In genomic region chr11:100145104-100145503, GRCm38 (mm10) we compare ENCODE assay signal across 10 mouse cellular contexts. TPM values are rescaled to one million over a fixed set of nuclear protein-coding genes. Genes with fewer than 3 reads are reported as not detected.
DNase-seq lines count a peak whose midpoint lies in the region; ATAC-seq lines count a peak whose summit lies in the region.
"Had no signal": no experiment of that assay in that cellular context is flagged by ENCODE, and none has a peak within 500 bp of the region (broad histone marks: within the 10 kb centered on the region; RNA-seq: fewer than 3 reads in every experiment).

No protein-coding gene starts in this region.

- peak overlapping the region; percentile 42 to 67 for H3K4me3 ChIP-seq in heart, embryonic 14.5 days (ENCODE audit: control insufficient read depth in 1 of 2, insufficient read depth in 1 of 2, low read depth in 1 of 2, low read length in 2 of 2)
- H3K4me3 ChIP-seq in hindbrain, embryonic 16.5 days (ENCODE audit: low read length) = peak overlapping the region; percentile 27
- peak overlapping the region; percentile 26 for H3K4me3 ChIP-seq in liver, embryonic 11.5 days (ENCODE audit: low read depth, low read length)
- H3K4me3 ChIP-seq in neural tube, embryonic 13.5 days = peak overlapping the region; percentile 14
- H3K4me3 ChIP-seq: megakaryocyte, embryonic 14.5 days had no signal

- peak overlapping the region; percentile 85 for H3K4me2 ChIP-seq in heart, embryonic 14.5 days (ENCODE audit: low read length)
- peak overlapping the region; percentile 57 for H3K4me2 ChIP-seq in hindbrain, embryonic 16.5 days (ENCODE audit: low read length)
- peak overlapping the region; percentile 57 for H3K4me2 ChIP-seq in liver, embryonic 11.5 days
- H3K4me2 ChIP-seq in neural tube, embryonic 13.5 days = peak overlapping the region; percentile 42

- H3K9ac ChIP-seq in heart, embryonic 14.5 days (ENCODE audit: low read length) = peak overlapping the region; percentile 65
- no peak overlapping the region for H3K9ac ChIP-seq in hindbrain, embryonic 16.5 days (ENCODE audit: low read depth, low read length)
- H3K9ac ChIP-seq in liver, embryonic 11.5 days (ENCODE audit: low read depth, low read length) = no peak overlapping the region
- H3K9ac ChIP-seq in neural tube, embryonic 13.5 days = no peak overlapping the region

- H3K9me3 ChIP-seq in heart, embryonic 14.5 days (ENCODE audit: control insufficient read depth, low read length) = no peaks in the 10 kb centered on the region
- H3K9me3 ChIP-seq in hindbrain, embryonic 16.5 days (ENCODE audit: control insufficient read depth, low read length) = no peaks in the 10 kb centered on the region
- H3K9me3 ChIP-seq in liver, embryonic 11.5 days (ENCODE audit: control insufficient read depth, low read length) = no peaks in the 10 kb centered on the region
- H3K9me3 ChIP-seq in neural tube, embryonic 13.5 days = no peaks in the 10 kb centered on the region

- WGBS in heart, embryonic 14.5 days = 1% methylated on average over 20 of the region's 20 CpGs
- 1% methylated on average over 20 of the region's 20 CpGs for WGBS in hindbrain, embryonic 16.5 days
- 5% methylated on average over 20 of the region's 20 CpGs for WGBS in liver, embryonic 11.5 days
- WGBS in neural tube, embryonic 13.5 days = under 1% methylated on average over 20 of the region's 20 CpGs

- no peak for ATAC-seq in heart, embryonic 14.5 days (ENCODE audit: insufficient number of reproducible peaks, insufficient read depth, low FRiP score, low read depth)
- no peak for ATAC-seq in hindbrain, embryonic 16.5 days
- ATAC-seq in liver, embryonic 11.5 days (replicated peaks; ENCODE audit: low FRiP score) = 0 out of 2 replicates have a peak, but pooled peaks have one; percentile 41
- no peak for ATAC-seq in neural tube, embryonic 13.5 days (ENCODE audit: low read depth)

- peaks cover 5% of the 10 kb centered on the region; the same call in 1 of the 2 replicates for H3K36me3 ChIP-seq in heart, embryonic 14.5 days (ENCODE audit: control insufficient read depth, insufficient read depth, low read length)
- H3K36me3 ChIP-seq in hindbrain, embryonic 16.5 days (ENCODE audit: control insufficient read depth, insufficient read depth, low read length) = no peaks in the 10 kb centered on the region
- no peaks in the 10 kb centered on the region for H3K36me3 ChIP-seq in liver, embryonic 11.5 days (ENCODE audit: control insufficient read depth, insufficient read depth, low read length)
- H3K36me3 ChIP-seq in neural tube, embryonic 13.5 days = no peaks in the 10 kb centered on the region

- H3K27ac ChIP-seq in heart, embryonic 14.5 days (replicated peaks in 1 of 2; ENCODE audit: control insufficient read depth in 1 of 2, insufficient read depth in 1 of 2, low read depth in 2 of 2, low read length in 2 of 2) = peak overlapping the region; percentile 32 to 38; a peak in 2 of 4 replicates
- H3K27ac ChIP-seq in hindbrain, embryonic 16.5 days (ENCODE audit: low read depth, low read length) = no peak overlapping the region
- H3K27ac ChIP-seq in liver, embryonic 11.5 days (ENCODE audit: low read depth, low read length) = no peak overlapping the region
- H3K27ac ChIP-seq in neural tube, embryonic 13.5 days (replicated peaks) = no peak overlapping the region

- intact Hi-C loops in heart, postnatal 10 days (cut with DNase I) = no loop called here

- no peaks in the 10 kb centered on the region; the same call in 1 of the 2 replicates for H3K27me3 ChIP-seq in heart, embryonic 14.5 days (ENCODE audit: control insufficient read depth, insufficient read depth, low read length)
- H3K27me3 ChIP-seq in hindbrain, embryonic 16.5 days (replicated peaks; ENCODE audit: control insufficient read depth, insufficient read depth, low read length) = peaks cover 24% of the 10 kb centered on the region
- peaks cover 24% of the 10 kb centered on the region for H3K27me3 ChIP-seq in liver, embryonic 11.5 days (replicated peaks; ENCODE audit: control insufficient read depth, insufficient read depth, low read length)
- H3K27me3 ChIP-seq in neural tube, embryonic 13.5 days = peaks cover 46% of the 10 kb centered on the region

- no peak for DNase-seq in heart, postnatal 10 days
- no peak for DNase-seq in liver, embryonic 11.5 days (ENCODE audit: low spot score)
- DNase-seq in spleen, postnatal 36 days (ENCODE audit: low spot score in 2 of 2) = no peak
- DNase-seq in embryo, embryonic 10.5 days (ENCODE audit: low spot score) = no peak
- DNase-seq in spleen, postnatal 14 days (ENCODE audit: low spot score in 2 of 2) = no peak
- DNase-seq: cerebellum, adult 11-12 months had no signal

- peaks cover 16 to 22% of the 10 kb centered on the region in 2 experiments for H3K4me1 ChIP-seq in heart, embryonic 14.5 days (ENCODE audit: control insufficient read depth in 2 of 2, insufficient read depth in 2 of 2, low read length in 2 of 2)
- peaks cover 6% of the 10 kb centered on the region for H3K4me1 ChIP-seq in hindbrain, embryonic 16.5 days (ENCODE audit: control insufficient read depth, insufficient read depth, low read depth, low read length)
- H3K4me1 ChIP-seq in liver, embryonic 11.5 days (replicated peaks; ENCODE audit: control insufficient read depth, insufficient read depth, low read length) = no peaks in the 10 kb centered on the region
- H3K4me1 ChIP-seq in neural tube, embryonic 13.5 days (replicated peaks) = peaks cover 13% of the 10 kb centered on the region
- H3K4me1 ChIP-seq: megakaryocyte, embryonic 14.5 days had no signal

RNA-seq across cellular contexts. Expression of gene Krt19, which starts 3.4 kb away (rescaled TPM):
- polyA plus RNA-seq in heart, embryonic 14.5 days (2014; fragmentation: Nextera tagmentation; extraction: Ambion mirVana) = 30.7 and 35.0 TPM in 2 replicates
- total RNA-seq in heart, postnatal 10 days (2021) = 10 to 100 TPM; 10.3 to 16.7 TPM
- 2.3 and 3.0 TPM in 2 replicates for polyA plus RNA-seq in hindbrain, embryonic 16.5 days (2015; fragmentation: Nextera tagmentation; extraction: Ambion mirVana)
- polyA plus RNA-seq in liver, embryonic 11.5 days (2014; fragmentation: Nextera tagmentation; extraction: Ambion mirVana) = 9.6 and 12.4 TPM in 2 replicates
- polyA plus RNA-seq in neural tube, embryonic 13.5 days (2015; fragmentation: Nextera tagmentation; extraction: Ambion mirVana) = 1.1 and 2.2 TPM in 2 replicates

RNA-seq across cellular contexts. Expression of gene Krt15, which starts 9.4 kb away (rescaled TPM):
- 0.50 TPM in 1 of 2 replicates, not detected in the other for polyA plus RNA-seq in heart, embryonic 14.5 days (2014; fragmentation: Nextera tagmentation; extraction: Ambion mirVana)
- total RNA-seq in heart, postnatal 10 days (2021) = under 1 TPM in 1 of 2 experiments, not detected in 1; 0.29 TPM
- 0.69 and 1.0 TPM in 2 replicates for polyA plus RNA-seq in hindbrain, embryonic 16.5 days (2015; fragmentation: Nextera tagmentation; extraction: Ambion mirVana)
- polyA plus RNA-seq in liver, embryonic 11.5 days (2014; fragmentation: Nextera tagmentation; extraction: Ambion mirVana) = 0.25 TPM in 1 of 2 replicates, not detected in the other
- polyA plus RNA-seq in neural tube, embryonic 13.5 days (2015; fragmentation: Nextera tagmentation; extraction: Ambion mirVana) = 1.0 and 4.3 TPM in 2 replicates

RNA-seq across cellular contexts. Expression of gene Krt13, which starts 23.7 kb away (rescaled TPM):
- polyA plus RNA-seq in heart, embryonic 14.5 days (2014; fragmentation: Nextera tagmentation; extraction: Ambion mirVana) = not detected in 2 replicates
- total RNA-seq in heart, postnatal 10 days (2021) = not detected
- 0.09 and 0.26 TPM in 2 replicates for polyA plus RNA-seq in hindbrain, embryonic 16.5 days (2015; fragmentation: Nextera tagmentation; extraction: Ambion mirVana)
- 0.14 TPM in 1 of 2 replicates, not detected in the other for polyA plus RNA-seq in liver, embryonic 11.5 days (2014; fragmentation: Nextera tagmentation; extraction: Ambion mirVana)
- not detected in 2 replicates for polyA plus RNA-seq in neural tube, embryonic 13.5 days (2015; fragmentation: Nextera tagmentation; extraction: Ambion mirVana)

RNA-seq across cellular contexts. Expression of gene Krt36, which starts 39.7 kb away (rescaled TPM):
- not detected in 2 replicates for polyA plus RNA-seq in heart, embryonic 14.5 days (2014; fragmentation: Nextera tagmentation; extraction: Ambion mirVana)
- not detected for total RNA-seq in heart, postnatal 10 days (2021)
- polyA plus RNA-seq in hindbrain, embryonic 16.5 days (2015; fragmentation: Nextera tagmentation; extraction: Ambion mirVana) = not detected in 2 replicates
- not detected in 2 replicates for polyA plus RNA-seq in liver, embryonic 11.5 days (2014; fragmentation: Nextera tagmentation; extraction: Ambion mirVana)
- polyA plus RNA-seq in neural tube, embryonic 13.5 days (2015; fragmentation: Nextera tagmentation; extraction: Ambion mirVana) = not detected in 2 replicates

RNA-seq across cellular contexts. Expression of gene Krt9, which starts 47.9 kb away (rescaled TPM):
- not detected in 2 replicates for polyA plus RNA-seq in heart, embryonic 14.5 days (2014; fragmentation: Nextera tagmentation; extraction: Ambion mirVana)
- total RNA-seq in heart, postnatal 10 days (2021) = not detected
- 0.08 TPM in 1 of 2 replicates, not detected in the other for polyA plus RNA-seq in hindbrain, embryonic 16.5 days (2015; fragmentation: Nextera tagmentation; extraction: Ambion mirVana)
- not detected in 2 replicates for polyA plus RNA-seq in liver, embryonic 11.5 days (2014; fragmentation: Nextera tagmentation; extraction: Ambion mirVana)
- polyA plus RNA-seq in neural tube, embryonic 13.5 days (2015; fragmentation: Nextera tagmentation; extraction: Ambion mirVana) = not detected in 2 replicates

Comparison
In these comparisons a context has a peak if more than half of its experiments do, and no peak if none do; other contexts are left out.
1. H3K27ac ChIP-seq: peak in heart, embryonic 14.5 days (2 of 2); none in hindbrain, embryonic 16.5 days (single experiment), liver, embryonic 11.5 days (single experiment) and neural tube, embryonic 13.5 days (single experiment).
2. Peak in every context shown above with its lines, with median percentiles within 50 percentile points of each other: H3K4me2 ChIP-seq and H3K4me3 ChIP-seq.